Mouse (Mus musculus): ENCODE results near the gene Tbc1d10b.

DNA sequence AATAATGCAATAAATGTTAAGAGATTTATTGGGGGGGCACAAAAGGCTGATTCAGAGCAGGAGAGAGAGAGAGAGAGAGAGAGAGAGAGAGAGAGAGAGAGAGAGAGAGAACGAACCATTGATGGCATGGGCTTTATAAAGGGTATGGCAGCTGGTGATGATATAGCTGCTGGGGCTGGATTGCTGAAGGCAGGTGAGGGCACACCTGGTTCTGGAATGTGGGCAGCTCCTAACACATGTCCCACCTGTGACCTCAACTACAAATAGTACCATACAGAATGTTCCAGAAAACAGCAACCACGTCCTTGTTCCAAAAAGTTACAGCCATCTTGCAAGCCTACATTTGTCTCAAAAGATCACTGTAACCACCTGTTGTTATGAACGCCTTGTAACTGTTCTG is 23.1 kb upstream of the Tbc1d10b start:
- TF ChIP-seq CTCF (conservative IDR thresholded peaks at IDR 0.05 in 1 of 2, IDR thresholded peaks at IDR 0.05 in 1 of 2; ENCODE audit: low read depth in 2 of 2, low read length in 2 of 2) (no peak), POLR2AphosphoS2 (IDR thresholded peaks at IDR 0.05; ENCODE audit: low read depth, low read length) (no peak), MAZ (IDR thresholded peaks at IDR 0.05; ENCODE audit: low read depth, low read length) (no peak), EP300 (IDR thresholded peaks at IDR 0.05; ENCODE audit: low read length) (no peak), UBTF (IDR thresholded peaks at IDR 0.05; ENCODE audit: low read depth, low read length) (no peak), SIN3A (IDR thresholded peaks at IDR 0.05; ENCODE audit: low read length) (no peak), MAX (IDR thresholded peaks at IDR 0.05; ENCODE audit: low read length) (no peak), USF1 (IDR thresholded peaks at IDR 0.05; ENCODE audit: low read depth, low read length) (no peak)
